Mouse (Mus musculus) myocyte (in vitro differentiated cells): Measurements from ENCODE around the gene Gpcpd1.

Experiments used
- CEBPB ChIP-seq: IDR thresholded peaks from 2 replicates; pipeline ENCODE4 v1.6.1; 2011; ENCODE audit warnings: mild to moderate bottlenecking, moderate library complexity; ENCODE audit not compliant: poor library complexity, insufficient read depth, severe bottlenecking
- E2F4 ChIP-seq: IDR thresholded peaks from one replicate; pipeline ENCODE4 v1.6.1; 2011; ENCODE audit warnings: mild to moderate bottlenecking, control low read depth, moderate library complexity; ENCODE audit not compliant: insufficient read depth
- MAX ChIP-seq: IDR thresholded peaks from one replicate; pipeline ENCODE4 v1.6.1; 2011; ENCODE audit warnings: low read depth, mild to moderate bottlenecking, control low read depth
- MYOD1 ChIP-seq, 3 experiments: IDR thresholded peaks; one replicate each; pipeline ENCODE4 v1.6.1; 2011; ENCODE audit warnings: control low read depth in 2 of 3, low read depth in 2 of 3, mild to moderate bottlenecking in 2 of 3, moderate library complexity in 1 of 3; ENCODE audit not compliant: insufficient read length in 2 of 3, control insufficient read depth in 1 of 3
- POLR2A ChIP-seq: IDR thresholded peaks from one replicate; pipeline ENCODE4 v1.6.1; 2011; ENCODE audit warnings: low read depth, mild to moderate bottlenecking, control low read depth, moderate library complexity; ENCODE audit not compliant: insufficient read length
- POLR2AphosphoS2 ChIP-seq: IDR thresholded peaks from one replicate; pipeline ENCODE4 v1.6.1; 2011; ENCODE audit warnings: low read depth, control low read depth; ENCODE audit not compliant: insufficient read length
- SRF ChIP-seq: IDR thresholded peaks from one replicate; pipeline ENCODE4 v1.6.1; 2011; ENCODE audit warnings: low read depth; ENCODE audit not compliant: control insufficient read depth, insufficient read length
- TCF12 ChIP-seq: IDR thresholded peaks from one replicate; pipeline ENCODE4 v1.6.1; 2011; ENCODE audit warnings: mild to moderate bottlenecking, control low read depth; ENCODE audit not compliant: poor library complexity, insufficient read depth, severe bottlenecking
- TCF3 ChIP-seq: IDR thresholded peaks from one replicate; pipeline ENCODE4 v1.6.1; 2011; ENCODE audit warnings: low read depth, control low read depth; ENCODE audit not compliant: insufficient read length
- USF1 ChIP-seq: IDR thresholded peaks from one replicate; pipeline ENCODE4 v1.6.1; 2011; ENCODE audit warnings: low read depth, mild to moderate bottlenecking, control low read depth, moderate library complexity

GRCm38 (mm10) chr2:132579689-132580088, 7.8 kb downstream of the Gpcpd1 start:
- TF ChIP-seq TCF12 (no peak), MYOD1 (IDR thresholded peaks at IDR 0.05; ENCODE audit: control insufficient read depth in 1 of 3, insufficient read length in 2 of 3, low read depth in 2 of 3) (no peak), MAX (no peak), POLR2A (no peak), POLR2AphosphoS2 (no peak), SRF (no peak), E2F4 (no peak), USF1 (no peak), TCF3 (no peak), CEBPB (no peak)
